Mouse (Mus musculus) ovary, adult 18-20 months (tissue): Measurements from ENCODE around the gene Kras.

ENCODE experiments used
- DNase-seq: peaks from one replicate; pipeline ENCODE4 v3.0.0; 2022; ENCODE audit warnings: low spot score, mixed read lengths

Gene Kras

DNA sequence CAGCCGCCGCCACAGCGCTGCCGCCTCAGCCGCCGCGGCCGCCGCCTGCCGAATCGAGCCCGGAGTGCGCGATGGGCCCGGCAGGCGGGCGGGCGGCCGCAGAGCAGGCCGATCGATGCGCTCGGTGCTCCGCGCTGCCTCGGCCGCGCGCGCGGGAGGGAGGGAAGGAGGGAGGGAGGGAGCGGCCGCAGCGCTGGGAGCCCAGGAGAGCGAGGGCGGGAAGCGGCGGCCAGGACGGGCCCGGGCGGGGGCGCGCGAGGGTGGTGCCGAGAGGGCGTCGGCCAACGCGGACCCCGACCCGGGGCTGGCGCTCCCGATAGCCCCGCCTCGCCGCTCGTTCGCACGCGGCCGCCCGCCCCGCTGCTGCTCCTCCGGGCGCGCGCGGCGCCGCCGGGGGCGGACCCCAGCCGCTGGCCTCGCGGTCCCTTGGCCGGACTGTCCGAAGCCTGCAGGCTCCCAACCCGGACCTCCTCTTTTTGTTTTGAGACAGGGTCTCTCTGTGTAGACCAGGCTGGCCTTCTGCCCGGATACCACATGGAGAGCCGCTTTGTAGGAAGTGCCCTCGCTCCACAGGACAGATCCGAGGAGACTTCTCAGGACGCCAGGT lies at the start of gene Kras:
Gene Kras, minus strand, starts transcription at position 55 of the 607 bp plus-strand sequence.
- DNase-seq = peak; percentile 90

DNA sequence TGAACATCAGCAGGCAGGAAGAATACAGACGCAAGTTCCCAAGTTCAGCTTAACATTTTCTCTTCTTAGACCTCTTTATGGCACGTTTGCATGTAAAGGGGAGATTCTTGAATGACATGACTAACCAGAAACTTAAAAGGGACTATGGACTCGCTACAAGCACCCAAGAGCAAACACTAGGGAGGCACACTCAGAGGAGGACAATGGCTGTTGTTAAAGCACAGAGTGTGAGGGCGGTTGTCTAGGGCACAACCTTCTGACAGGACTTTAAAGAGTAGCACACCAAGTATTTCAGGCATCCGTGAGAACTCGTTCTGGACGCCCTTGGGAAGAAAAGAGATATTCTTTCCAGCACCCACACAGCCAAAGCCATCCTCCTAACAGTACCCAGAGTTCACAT lies 47.6 kb upstream of the Kras start:
- no peak for DNase-seq

DNA sequence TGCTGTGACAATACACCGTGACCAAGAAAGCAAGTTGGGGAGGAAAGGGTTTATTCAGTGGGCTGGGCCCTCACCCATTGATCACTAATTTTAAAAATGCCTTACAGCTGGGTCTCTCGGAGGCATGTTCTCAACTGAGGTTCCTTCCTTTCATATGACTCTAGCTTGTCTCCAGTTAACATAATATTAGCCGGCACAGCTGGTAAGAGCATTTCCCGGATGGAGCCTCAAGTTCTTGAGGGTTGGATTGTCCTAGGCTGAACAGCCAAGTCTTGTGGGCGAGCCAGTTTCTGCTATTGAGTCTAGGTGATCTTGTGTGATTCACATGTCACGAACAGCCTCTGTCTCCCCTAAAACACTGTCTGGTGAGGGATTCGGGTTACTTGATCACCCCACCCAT lies 46.9 kb upstream of the Kras start:
- no peak for DNase-seq

DNA sequence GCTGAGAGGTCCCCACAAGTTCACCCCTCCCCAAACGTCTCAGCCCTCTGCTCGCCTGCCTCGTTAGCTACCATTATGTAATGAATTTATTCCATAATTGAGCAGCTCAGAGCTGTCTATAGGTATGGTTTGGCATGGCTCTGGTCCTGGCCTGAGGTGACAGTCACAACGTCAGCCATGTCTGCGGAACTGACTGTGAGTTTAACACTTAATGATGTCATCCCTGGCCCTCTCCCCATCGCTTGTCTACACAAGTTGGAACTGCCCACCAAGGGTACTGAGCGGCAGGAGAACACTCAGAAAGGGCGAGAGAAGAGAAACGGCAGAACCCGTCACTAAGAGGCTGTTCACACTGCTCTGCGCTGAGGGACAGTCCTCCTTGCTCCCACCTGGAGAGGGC lies 45.1 kb upstream of the Kras start:
- no peak for DNase-seq

DNA sequence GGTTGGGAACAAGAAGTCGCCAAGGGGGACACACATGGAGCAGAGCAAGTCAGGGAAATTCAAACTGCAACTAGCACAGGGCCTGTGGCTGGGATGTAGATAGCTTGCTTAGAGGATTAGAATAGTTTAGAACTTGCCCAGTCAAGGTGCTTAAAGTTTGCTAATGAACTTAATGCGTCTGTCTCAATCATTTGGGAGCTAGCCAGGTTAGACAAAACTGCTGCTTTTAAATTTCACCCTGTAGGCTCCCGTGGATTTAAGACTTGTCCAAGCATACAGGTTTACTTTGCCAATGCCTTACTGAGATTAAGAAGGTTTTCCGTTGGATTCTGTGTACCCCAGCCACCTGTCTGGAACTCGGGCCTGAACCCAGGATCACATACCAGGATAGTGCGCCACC lies 43.1 kb upstream of the Kras start:
- DNase-seq = no peak

DNA sequence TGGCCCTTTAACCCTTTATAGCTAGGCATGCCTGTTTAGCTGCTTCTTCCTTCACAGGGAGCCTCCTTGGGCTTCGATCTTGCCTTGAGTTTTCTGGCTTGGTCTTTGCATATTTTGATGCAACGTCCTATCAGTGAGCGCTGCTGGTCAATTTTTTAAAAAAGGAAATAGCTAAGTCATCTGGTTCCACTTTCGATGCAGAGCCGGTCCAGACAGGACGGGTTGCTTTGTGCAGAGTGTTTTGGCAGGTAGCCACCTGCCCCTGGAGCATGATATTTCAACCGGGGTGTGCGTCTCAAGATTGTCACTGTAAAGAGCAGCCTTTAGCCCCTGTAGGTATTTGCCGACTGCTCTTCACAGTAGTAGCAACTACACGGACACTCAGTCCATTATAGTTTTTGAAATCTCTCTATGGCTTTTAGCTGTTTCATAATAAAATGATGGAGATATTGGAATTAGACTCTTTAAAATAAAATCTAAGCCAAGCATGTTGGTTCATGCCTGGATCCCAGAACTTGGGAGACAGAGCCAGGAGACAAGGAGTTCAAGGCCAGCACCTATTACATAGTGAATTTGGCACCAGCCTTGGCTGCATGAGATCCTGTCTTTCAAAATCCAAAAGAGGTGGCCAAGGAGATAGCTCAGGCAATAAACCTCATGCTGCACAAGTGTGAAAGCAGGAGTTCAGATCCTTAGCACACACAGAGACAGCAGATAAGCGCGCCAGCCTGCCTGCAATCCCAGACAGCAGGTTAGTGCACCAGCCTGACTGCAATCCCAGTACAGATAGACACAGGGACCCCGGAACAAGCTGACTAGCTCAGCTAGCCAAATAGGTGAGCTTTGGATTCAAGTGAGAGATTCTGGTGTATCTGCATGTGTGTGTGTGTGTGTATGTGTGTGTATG lies 41.6 kb upstream of the Kras start:
- no peak for DNase-seq

DNA sequence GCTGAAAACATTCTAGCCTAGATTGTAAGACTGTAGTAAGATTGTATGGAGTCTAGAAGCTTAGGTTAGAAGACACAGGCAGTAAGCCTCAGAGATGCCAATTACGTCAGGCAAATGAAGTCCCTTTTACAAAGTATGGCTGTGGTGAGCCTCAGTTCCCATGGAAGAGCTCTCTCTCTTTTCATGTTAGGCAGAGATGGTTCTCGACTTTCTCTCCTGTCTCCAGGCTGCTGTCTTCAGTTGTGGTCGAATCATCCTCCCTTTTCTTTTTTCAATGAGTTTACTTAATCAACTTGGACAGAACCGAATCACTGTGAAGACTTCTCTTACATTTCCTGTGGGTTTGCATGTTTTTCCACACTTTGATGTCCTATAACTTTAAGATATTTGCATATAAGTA lies 35.6 kb upstream of the Kras start:
- DNase-seq = no peak

DNA sequence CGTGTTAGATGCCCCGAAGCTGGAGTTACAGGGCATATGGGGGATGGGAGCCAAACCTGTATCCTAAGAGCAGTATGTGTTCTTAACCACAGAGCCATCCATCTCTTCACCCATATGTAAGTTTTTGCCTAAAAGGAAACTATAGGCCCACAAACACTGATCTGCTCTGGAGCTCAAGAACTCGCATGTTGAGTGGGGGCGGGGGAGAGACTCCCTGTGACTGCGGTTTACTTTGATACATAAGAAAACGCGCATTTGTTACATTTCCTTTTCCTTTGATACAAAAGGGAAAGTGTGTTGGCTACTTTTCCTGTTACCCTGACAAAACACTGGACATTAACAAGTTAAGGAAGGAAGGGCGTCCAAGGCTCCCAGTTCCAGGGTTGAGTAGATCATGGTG lies 34.2 kb upstream of the Kras start:
- no peak for DNase-seq

DNA sequence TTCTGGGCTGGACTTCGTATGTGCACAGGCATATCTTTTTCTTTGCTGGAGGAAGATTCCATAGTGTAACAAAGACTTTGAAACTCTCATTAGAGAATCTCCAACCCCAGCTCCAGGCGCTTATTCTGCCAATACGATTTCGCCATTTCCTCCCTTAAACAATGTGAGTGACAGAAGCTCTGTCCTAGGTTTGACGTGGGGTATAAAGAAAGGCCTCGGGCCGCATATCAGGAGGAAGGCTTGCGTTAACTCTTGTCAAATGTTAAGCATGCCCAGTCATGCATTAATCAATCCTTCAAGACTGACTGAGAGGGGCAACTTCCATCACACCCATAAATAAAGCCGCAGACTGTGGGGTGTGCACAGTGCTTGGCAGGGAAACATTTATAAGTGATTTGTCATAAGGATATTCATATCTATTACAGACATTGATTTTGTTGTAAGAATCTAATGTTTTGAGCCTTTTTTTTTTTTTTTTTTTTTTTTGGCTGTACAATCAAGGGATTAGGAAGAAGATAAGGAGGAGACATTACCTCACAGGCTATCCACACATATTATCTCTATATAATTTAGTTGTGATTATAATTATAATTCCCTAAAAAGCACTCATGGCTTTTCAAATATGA lies 27.2 kb upstream of the Kras start:
- DNase-seq = no peak

DNA sequence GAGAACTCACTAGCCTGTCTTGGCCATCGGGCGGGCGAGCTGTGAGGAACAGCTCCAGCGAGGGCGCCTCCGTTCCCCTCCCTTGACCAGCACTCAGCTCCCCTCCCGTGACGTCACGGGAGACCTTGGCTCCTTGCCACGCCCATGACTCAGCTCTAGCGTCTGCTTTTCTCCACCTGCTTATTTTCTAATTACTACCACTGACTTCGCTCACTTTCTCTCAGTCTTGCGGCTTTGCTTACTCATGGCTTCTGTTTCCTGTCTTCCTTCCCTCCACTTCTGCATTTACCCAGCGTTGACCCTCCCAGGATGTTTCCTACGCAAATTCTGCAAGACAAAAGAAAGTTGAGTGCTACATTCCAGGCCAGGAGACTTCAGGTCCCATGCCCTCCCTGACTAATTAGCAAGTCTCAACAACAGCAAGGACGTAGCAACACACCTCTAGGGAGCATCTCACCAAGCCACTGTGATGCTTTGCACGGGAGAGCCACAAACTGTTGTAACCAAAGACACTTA lies 26.3 kb upstream of the Kras start:
- DNase-seq = peak; percentile 77

DNA sequence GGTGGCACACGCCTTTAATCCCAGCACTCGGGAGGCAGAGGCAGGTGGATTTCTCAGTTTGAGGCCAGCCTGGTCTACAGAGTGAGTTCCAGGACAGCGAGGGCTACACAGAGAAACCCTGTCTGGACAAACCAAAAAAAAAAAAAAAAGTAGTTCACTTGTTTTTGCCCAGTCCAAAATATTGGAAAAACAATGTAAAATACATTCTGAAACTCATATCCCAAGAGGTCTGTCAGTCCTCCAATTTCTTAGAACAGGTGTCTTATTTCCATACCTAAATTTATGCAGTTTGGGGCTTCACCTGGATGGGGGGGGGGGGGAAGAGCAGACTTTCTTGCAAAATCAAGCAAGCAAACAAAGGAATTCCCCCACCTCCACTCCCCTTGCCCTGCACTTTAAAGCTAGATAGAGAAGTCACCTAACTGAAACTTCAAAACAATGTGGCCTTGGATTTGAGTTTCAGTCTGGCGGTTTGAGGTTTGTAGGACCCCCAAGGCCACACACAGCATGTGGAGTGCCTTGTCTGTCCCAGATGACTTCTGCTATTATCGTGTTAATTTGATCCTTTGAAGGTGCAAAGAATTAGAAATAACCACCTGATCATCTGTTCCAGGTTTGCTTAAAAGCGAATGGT lies 25.7 kb upstream of the Kras start:
- DNase-seq = peak; percentile 24

DNA sequence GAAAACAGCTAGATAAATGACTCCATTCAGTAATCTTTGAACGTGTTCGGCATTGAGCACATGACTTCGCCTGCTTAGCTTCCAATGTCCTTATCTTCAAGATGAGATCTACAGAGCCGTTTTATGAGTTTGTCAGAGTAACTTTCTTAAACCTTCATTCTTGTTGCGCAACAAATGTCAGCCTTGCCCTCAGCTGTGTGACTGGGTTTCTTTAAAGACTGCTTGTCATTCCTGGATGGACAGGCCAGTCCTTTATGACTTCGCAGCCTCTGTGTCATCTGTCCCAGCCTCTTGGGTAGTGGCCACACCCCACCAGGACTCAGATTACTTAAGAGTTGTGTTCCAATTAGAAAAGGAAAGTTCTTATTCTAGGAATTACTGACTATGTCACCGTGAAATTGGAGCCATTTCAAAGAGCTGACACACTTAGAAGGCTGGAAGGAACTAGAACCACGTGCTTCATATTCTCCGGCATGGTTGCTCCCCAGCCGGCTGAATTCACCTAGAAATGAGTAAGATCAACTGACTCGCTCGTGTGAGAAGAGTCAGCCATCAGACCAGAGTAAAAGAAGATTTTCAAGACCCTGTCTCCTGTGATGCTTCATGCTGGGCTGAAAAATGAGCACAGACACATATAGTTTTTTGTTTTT lies 24.1 kb upstream of the Kras start:
- DNase-seq = no peak

DNA sequence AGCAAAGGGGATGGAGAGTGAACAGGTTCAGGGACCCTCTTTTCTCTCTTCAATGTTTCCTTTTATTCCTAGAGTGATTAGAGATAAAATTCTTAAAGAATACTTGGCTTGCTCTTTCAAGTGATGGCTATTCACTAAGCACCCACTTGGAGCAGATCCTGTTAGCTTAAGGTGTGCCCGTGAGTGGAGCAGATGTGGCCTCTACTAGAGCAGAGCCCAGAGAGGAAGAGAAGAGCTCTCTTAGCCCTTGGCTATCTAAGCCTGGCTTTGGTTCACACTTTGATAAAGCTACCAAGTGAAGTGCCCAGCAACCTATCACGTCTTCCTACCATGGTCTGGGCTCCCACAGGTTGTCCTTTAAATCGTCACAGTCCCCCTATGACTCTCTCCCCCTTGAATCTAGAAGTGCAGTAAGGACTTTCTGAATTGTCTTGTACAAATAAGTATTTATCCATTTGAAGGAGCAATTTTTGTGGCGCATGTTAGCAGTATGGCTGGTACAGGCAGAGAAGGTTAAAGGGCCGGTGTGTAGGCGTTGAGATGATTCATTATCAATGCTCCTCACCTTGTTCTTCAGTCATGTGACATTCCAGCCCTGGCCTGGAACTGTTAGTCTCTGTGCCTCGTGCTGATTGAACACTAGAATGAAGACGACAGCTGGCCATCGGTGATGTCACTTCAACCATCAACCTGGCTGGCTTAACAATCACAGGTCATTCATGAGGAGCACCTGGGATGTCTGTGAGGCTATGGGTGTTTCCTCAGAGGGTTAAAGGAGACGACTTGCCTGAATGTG lies 22.3 kb upstream of the Kras start:
- DNase-seq = no peak

DNA sequence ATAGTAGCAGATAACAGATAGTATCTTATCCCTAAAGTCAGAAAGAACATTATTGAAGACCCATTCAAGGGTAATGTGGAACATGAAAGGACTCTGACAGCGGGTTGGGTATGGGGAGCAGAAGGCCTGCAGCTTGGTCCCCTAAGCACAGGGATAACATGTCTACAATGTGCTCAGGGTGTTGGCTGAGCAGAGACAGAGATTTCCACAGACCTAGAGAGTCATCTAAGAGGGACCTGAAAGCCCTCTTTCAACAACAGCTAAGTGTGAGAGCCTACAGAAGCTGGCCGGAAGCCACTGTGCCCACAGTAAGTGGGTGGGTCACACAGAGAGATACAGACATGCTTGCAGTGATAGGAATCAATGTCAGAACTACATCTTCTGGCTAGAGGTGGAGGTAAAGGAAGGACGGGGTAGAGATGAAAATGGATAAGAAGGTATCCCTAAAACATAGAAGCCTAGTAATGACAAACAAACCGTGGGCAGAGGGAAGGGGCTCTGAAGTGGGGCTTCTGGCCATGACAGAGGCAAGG lies 19.3 kb upstream of the Kras start:
- no peak for DNase-seq

DNA sequence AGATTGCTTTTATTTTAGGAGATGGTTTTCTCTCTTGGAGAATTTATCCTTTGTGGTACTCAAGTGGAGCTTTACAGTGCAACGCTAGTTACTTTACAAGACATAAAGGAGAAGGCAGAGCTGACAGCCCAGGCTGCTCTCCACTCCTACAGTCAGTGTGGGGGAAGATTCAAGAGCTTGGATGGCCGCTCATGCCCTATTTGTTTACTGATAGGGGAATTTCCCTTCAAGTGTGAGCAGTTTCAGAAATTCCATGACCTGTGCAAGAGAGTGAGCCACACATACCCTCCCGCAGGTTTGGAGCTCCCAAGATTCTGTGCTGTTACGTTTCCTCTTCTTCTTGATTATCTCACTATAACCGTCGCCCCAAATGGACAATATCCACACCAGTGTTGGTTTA lies 17.7 kb upstream of the Kras start:
- no peak for DNase-seq

DNA sequence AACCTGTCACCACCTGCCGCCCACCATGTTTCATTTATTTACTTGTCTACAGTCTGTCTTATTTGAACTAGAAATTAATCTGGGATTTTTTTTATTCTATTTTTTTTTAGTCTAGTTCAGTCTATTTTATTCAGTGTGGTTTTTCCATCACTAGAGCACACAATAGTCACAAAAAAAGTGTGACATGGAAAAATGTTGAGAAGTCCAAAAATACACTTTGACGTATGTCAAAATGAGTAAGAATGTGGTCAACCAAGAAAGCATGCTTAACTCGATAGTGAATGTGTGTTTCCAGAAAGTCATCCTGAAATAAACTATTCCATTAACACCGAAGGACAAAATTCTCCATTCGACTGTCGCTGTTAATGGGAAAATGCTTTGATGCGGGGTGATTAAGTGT lies 12.3 kb upstream of the Kras start:
- no peak for DNase-seq

DNA sequence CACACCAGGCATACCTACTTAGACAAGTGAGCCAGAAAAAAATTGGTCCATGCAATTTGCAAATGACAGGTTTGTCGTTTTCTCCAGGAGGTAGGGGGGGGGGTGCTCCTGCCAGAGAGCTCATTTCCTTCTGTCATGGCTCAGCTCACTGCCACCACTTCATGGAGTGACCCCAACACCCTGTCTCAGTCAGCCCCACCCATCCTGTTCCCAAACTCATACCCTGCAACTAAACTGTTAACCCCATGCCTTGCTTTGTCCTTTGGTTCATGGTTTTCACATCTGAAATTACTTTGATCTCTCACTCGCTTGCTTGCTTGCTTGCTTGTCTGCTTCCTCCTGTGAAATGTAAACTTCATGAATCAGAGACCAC lies 6.6 kb upstream of the Kras start:
- DNase-seq = no peak

DNA sequence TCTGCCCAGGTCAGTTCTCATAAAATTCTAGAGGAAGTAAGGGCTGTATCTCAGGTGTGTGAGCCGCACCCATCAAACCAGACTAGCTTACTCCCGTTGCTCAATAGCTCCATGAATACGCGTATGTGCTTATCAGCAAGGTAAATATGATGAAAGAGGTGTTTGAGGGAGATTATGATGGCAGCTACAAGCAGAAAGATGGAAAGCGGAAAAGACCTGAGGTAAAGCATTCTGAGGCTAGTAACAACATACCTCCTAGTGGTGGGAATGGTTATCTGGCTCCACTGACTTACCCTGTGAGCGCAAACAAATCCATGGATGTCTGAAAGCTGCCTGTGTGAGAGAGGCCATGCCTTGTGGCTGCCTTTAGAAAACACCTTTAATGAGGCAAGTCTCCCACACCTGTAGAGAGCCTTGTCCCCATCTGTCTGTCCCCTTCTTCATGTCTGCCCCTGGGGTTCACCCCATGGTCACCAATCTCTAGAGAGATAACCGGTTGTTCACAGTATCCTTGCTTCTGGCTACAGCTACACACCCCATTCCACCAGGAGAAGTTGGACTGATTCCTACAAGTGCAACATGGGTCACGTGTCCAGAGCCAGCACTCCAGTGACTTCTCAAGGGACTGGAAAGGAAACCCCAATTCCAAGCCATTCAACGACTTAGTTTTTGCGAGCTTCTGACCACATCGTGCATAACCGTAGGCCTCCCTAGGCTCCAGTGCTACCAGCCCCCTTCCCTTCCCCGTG lies 6.1 kb upstream of the Kras start:
- no peak for DNase-seq

DNA sequence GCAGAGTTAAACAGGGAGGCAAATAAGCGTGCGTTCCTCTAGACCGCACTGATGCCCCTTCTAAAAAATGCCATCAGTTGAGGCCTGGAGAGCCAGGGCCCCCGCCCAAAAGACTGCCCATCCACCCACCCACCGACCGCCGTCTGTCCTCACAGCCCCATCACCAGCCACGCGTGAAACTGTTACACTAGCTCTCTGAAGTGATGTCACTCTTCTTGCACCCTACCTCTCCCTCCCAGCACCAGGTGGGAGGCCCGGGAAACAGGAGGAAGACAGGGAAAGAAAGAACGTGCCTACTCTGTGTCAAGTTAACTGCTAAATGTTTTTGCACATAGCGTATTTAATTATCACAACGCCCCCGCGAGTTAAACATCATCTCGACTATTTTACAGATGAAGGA lies 781 bp upstream of the Kras start:
- DNase-seq = no peak
